Mouse (Mus musculus) brain, embryonic 14.5 days (tissue): ENCODE results near the gene Ccdc36.

Source experiments
- CTCF ChIP-seq: fragments of 200-500 bp; IDR thresholded peaks from 2 replicates; pipeline ENCODE4 v1.5.1; 2012; ENCODE audit warnings: inconsistent platforms, mild to moderate bottlenecking, moderate library complexity, borderline replicate concordance; ENCODE audit not compliant: insufficient read depth, insufficient read length; ENCODE audit errors: extremely low read depth
- POLR2A ChIP-seq: fragments of 200-500 bp; IDR thresholded peaks from 2 replicates; pipeline ENCODE4 v1.6.1; 2012; ENCODE audit warnings: mild to moderate bottlenecking, inconsistent platforms, borderline replicate concordance; ENCODE audit not compliant: poor library complexity, insufficient read depth, insufficient read length, severe bottlenecking; ENCODE audit errors: extremely low read depth

- TF ChIP-seq CTCF = no peak
- TF ChIP-seq POLR2A = no peak
These were observed 41.6 kb upstream of the Ccdc36 start for GRCm38 (mm10) chr9:108469845-108470244.
